ENCODE assay signal across 10 mouse cellular contexts in genomic region chr11:32604663-32605062, GRCm38 (mm10). TPM values are rescaled to one million over a fixed set of nuclear protein-coding genes. Genes with fewer than 3 reads are reported as not detected.
DNase-seq lines count a peak whose midpoint lies in the region; ATAC-seq and TF ChIP-seq lines count a peak whose summit lies in the region.
"Had no signal": no experiment of that assay in that cellular context is flagged by ENCODE, and none has a peak within 500 bp of the region (broad histone marks: within the 10 kb centered on the region; RNA-seq: fewer than 3 reads in every experiment).

No protein-coding gene starts in this region.

- no peaks in the 10 kb centered on the region for H3K9me3 ChIP-seq in heart, embryonic 13.5 days
- H3K9me3 ChIP-seq in lung, postnatal 0 days (ENCODE audit: low read length) = no peaks in the 10 kb centered on the region
- no peaks in the 10 kb centered on the region for H3K9me3 ChIP-seq in forebrain, embryonic 14.5 days (replicated peaks; ENCODE audit: control insufficient read depth, low read length)
- H3K9me3 ChIP-seq: G1E had no signal

- ATAC-seq in heart, embryonic 13.5 days (ENCODE audit: extremely low read depth, insufficient number of reproducible peaks, low FRiP score, low TSS enrichment) = no peak
- ATAC-seq in lung, postnatal 0 days = 0 out of 2 replicates have a peak, but pooled peaks have one; percentile 2
- peak; percentile 36 for ATAC-seq in forebrain, embryonic 14.5 days

- TF ChIP-seq CTCF in lung, postnatal 0 days (IDR thresholded peaks at IDR 0.05) = no peak
- TF ChIP-seq CTCF in lung, adult 2 months (IDR thresholded peaks at IDR 0.05; ENCODE audit: insufficient read depth, low read length) = no peak
- TF ChIP-seq CTCF in small intestine, adult 2 months (IDR thresholded peaks at IDR 0.05; ENCODE audit: extremely low read depth, insufficient read length, insufficient replicate concordance, low read depth, low read length) = no peak

- H3K4me1 ChIP-seq in heart, embryonic 13.5 days = peaks cover 34% of the 10 kb centered on the region
- H3K4me1 ChIP-seq in lung, postnatal 0 days (ENCODE audit: insufficient read depth, low read depth, low read length) = peaks cover 9% of the 10 kb centered on the region; the same call in 1 of the 2 replicates
- peaks cover 8% of the 10 kb centered on the region for H3K4me1 ChIP-seq in lung, adult 2 months (ENCODE audit: control insufficient read depth, insufficient read depth, low read length)
- peaks cover 8% of the 10 kb centered on the region for H3K4me1 ChIP-seq in forebrain, embryonic 14.5 days (ENCODE audit: control insufficient read depth, insufficient read depth, low read length)
- peaks cover 26% of the 10 kb centered on the region for H3K4me1 ChIP-seq in small intestine, adult 2 months (ENCODE audit: control insufficient read depth, insufficient read depth, insufficient read length, low read length)

- no peaks in the 10 kb centered on the region for H3K27me3 ChIP-seq in heart, embryonic 13.5 days (replicated peaks)
- H3K27me3 ChIP-seq in lung, postnatal 0 days (replicated peaks; ENCODE audit: insufficient read depth, low read length) = no peaks in the 10 kb centered on the region
- no peaks in the 10 kb centered on the region for H3K27me3 ChIP-seq in forebrain, embryonic 14.5 days (replicated peaks; ENCODE audit: control insufficient read depth, insufficient read depth, low read length)
- H3K27me3 ChIP-seq in small intestine, adult 2 months (ENCODE audit: control insufficient read depth, insufficient read depth, low read length) = no peaks in the 10 kb centered on the region

- 0 out of 2 replicates have a peak, but pooled peaks cover 2% of the 10 kb centered on the region for H3K36me3 ChIP-seq in heart, embryonic 13.5 days
- H3K36me3 ChIP-seq in lung, postnatal 0 days (ENCODE audit: insufficient read depth, low read length) = no peaks in the 10 kb centered on the region
- H3K36me3 ChIP-seq in forebrain, embryonic 14.5 days (ENCODE audit: control insufficient read depth, insufficient read depth, low read length) = no peaks in the 10 kb centered on the region
- peaks cover 7% of the 10 kb centered on the region; the same call in 1 of the 2 replicates for H3K36me3 ChIP-seq in small intestine, adult 2 months (ENCODE audit: control insufficient read depth, insufficient read depth, low read length)

- peak overlapping the region; percentile 39; the same call in 1 of the 2 replicates for H3K4me2 ChIP-seq in heart, embryonic 13.5 days
- H3K4me2 ChIP-seq in lung, postnatal 0 days (replicated peaks; ENCODE audit: low read depth, low read length) = no peak overlapping the region
- H3K4me2 ChIP-seq in forebrain, embryonic 14.5 days (ENCODE audit: low read length) = no peak overlapping the region

- WGBS in heart, embryonic 13.5 days = 24% methylated on average over 4 of the region's 4 CpGs
- 28% methylated on average over 4 of the region's 4 CpGs for WGBS in lung, postnatal 0 days
- WGBS in lung, adult 2 months = 47% methylated on average over 4 of the region's 4 CpGs
- WGBS in forebrain, embryonic 14.5 days = 51% methylated on average over 4 of the region's 4 CpGs
- 71% methylated on average over 4 of the region's 4 CpGs for WGBS in small intestine, adult 2 months

- H3K4me3 ChIP-seq in heart, embryonic 13.5 days = no peak overlapping the region
- H3K4me3 ChIP-seq in lung, postnatal 0 days (ENCODE audit: low read depth, low read length) = no peak overlapping the region
- no peak overlapping the region for H3K4me3 ChIP-seq in lung, adult 2 months (replicated peaks; ENCODE audit: extremely low read depth, low read depth, low read length)
- no peak overlapping the region for H3K4me3 ChIP-seq in forebrain, embryonic 14.5 days (ENCODE audit: low read depth, low read length)
- no peak overlapping the region for H3K4me3 ChIP-seq in small intestine, adult 2 months (ENCODE audit: low read depth, low read length)

- no peak for TF ChIP-seq EP300 in lung, postnatal 0 days (IDR thresholded peaks at IDR 0.05)

- no peak for DNase-seq in heart, adult 18-20 months
- DNase-seq in lung, postnatal 0 days (ENCODE audit: low spot score) = no peak
- no peak for DNase-seq in lung, adult 2 months
- DNase-seq in forebrain, embryonic 14.5 days (ENCODE audit: low spot score) = no peak
- no peak for DNase-seq in adipocyte (ENCODE audit: low spot score)
- no peak for DNase-seq in layer of hippocampus, adult 18-20 months (ENCODE audit: low spot score in 2 of 2)

- H3K9ac ChIP-seq in heart, embryonic 13.5 days = 0 out of 2 replicates have a peak overlapping the region, but pooled peaks have one; percentile 14
- no peak overlapping the region for H3K9ac ChIP-seq in lung, postnatal 0 days (replicated peaks; ENCODE audit: low read depth)
- no peak overlapping the region for H3K9ac ChIP-seq in forebrain, embryonic 14.5 days (ENCODE audit: low read length)
- H3K9ac ChIP-seq: liver, embryonic 14.5 days had no signal

- no peak for TF ChIP-seq POLR2A in lung, adult 2 months (IDR thresholded peaks at IDR 0.05; ENCODE audit: borderline replicate concordance, extremely low read depth, low read depth, low read length)
- TF ChIP-seq POLR2A in small intestine, adult 2 months (IDR thresholded peaks at IDR 0.05; ENCODE audit: low read depth, low read length) = no peak

- H3K27ac ChIP-seq in heart, embryonic 13.5 days (replicated peaks) = peak overlapping the region; percentile 69
- H3K27ac ChIP-seq in lung, postnatal 0 days (ENCODE audit: low read length) = peak overlapping the region; percentile 79
- peak overlapping the region; percentile 68; the same call in 1 of the 2 replicates for H3K27ac ChIP-seq in forebrain, embryonic 14.5 days (ENCODE audit: low read depth, low read length)
- peak overlapping the region; percentile 91 for H3K27ac ChIP-seq in small intestine, adult 2 months (ENCODE audit: insufficient read depth, low read depth, low read length)
- H3K27ac ChIP-seq: liver, embryonic 14.5 days had no signal

RNA-seq across cellular contexts. Expression of gene Fbxw11, which starts 37.9 kb away (rescaled TPM):
- polyA plus RNA-seq in heart, embryonic 13.5 days (2015; fragmentation: Nextera tagmentation; extraction: Ambion mirVana) = 59.6 and 60.8 TPM in 2 replicates
- total RNA-seq in heart, adult 18-20 months (2021) = 10 to 100 TPM; 47.4 to 52.1 TPM
- 46.6 and 54.2 TPM in 2 replicates for polyA plus RNA-seq in lung, postnatal 0 days (2015; fragmentation: Nextera tagmentation; extraction: Ambion mirVana)
- 34.3 and 49.2 TPM in 2 replicates for polyA plus RNA-seq in lung, adult 2 months (2012; rRNA removed)
- 83.1 and 99.3 TPM in 2 replicates for polyA plus RNA-seq in forebrain, embryonic 14.5 days (2014; fragmentation: Nextera tagmentation; extraction: Ambion mirVana)
- polyA plus RNA-seq in small intestine, adult 2 months (2012; rRNA removed) = 17.3 and 29.8 TPM in 2 replicates
- total RNA-seq in layer of hippocampus, adult 18-20 months (2021) = 100 to 1,000 TPM; 141 to 164 TPM
